Mouse (Mus musculus) lung, adult 2 months (tissue): ENCODE measurements around the gene Coq10a.

ENCODE experiments used
- CTCF ChIP-seq: fragments of 200-500 bp; IDR thresholded peaks from 2 replicates; pipeline ENCODE4 v1.5.1; 2011; ENCODE audit warnings: mild to moderate bottlenecking, low read length, control low read depth; ENCODE audit not compliant: insufficient read depth
- POLR2A ChIP-seq: fragments of 200-500 bp; IDR thresholded peaks from 2 replicates; pipeline ENCODE4 v1.6.1; 2011; ENCODE audit warnings: low read depth, mild to moderate bottlenecking, control low read depth, low read length, borderline replicate concordance; ENCODE audit errors: extremely low read depth

- TF ChIP-seq CTCF (no peak), POLR2A (no peak)
These were observed 1.8 kb upstream of the Coq10a start for GRCm38 (mm10) chr10:128370601-128371000.
